Mouse (Mus musculus): ENCODE measurements around the gene Pde8b. TPM values are rescaled to one million over a fixed set of nuclear protein-coding genes. Genes with fewer than 3 reads are reported as not detected.
A peak's percentile ranks its signal among the peaks of the same experiment; 100 is the strongest.

Pde8b gene
- polyA plus RNA-seq, 1 experiment from 2014 or later, result 3.1 TPM

- Histone ChIP-seq H3K27me3 (ENCODE audit: control insufficient read depth, insufficient read depth, low read length) (no peaks in the 10 kb centered on the region), H3K4me2 (replicated peaks; ENCODE audit: low read depth, low read length) (no peak overlapping the region), H3K9ac (ENCODE audit: low read depth, low read length) (no peak overlapping the region), H3K36me3 (ENCODE audit: control insufficient read depth, insufficient read depth, low read length) (no peaks in the 10 kb centered on the region), H3K4me1 (replicated peaks; ENCODE audit: control insufficient read depth, insufficient read depth, low read length) (0 out of 2 replicates have a peak, but pooled peaks cover 2% of the 10 kb centered on the region), H3K4me3 (ENCODE audit: low read depth, low read length) (no peak overlapping the region), H3K9me3 (ENCODE audit: control insufficient read depth, low read length) (no peaks in the 10 kb centered on the region), H3K27ac (ENCODE audit: low read depth, low read length) (no peak overlapping the region)
- ATAC-seq (ENCODE audit: low FRiP score) (no peak), DNase-seq (ENCODE audit: low spot score) (no peak)
- WGBS, result 78% methylated on average over 6 of the region's 6 CpGs
These were observed 229.9 kb downstream of the Pde8b start for GRCm38 (mm10) chr13:95020216-95020615.

GRCm38 (mm10) chr13:95019345-95019744 lies 230.8 kb downstream of the Pde8b start:
- Histone ChIP-seq H3K4me3 (ENCODE audit: low read depth, low read length) (no peak overlapping the region), H3K4me2 (replicated peaks; ENCODE audit: low read depth, low read length) (no peak overlapping the region), H3K27ac (ENCODE audit: low read depth, low read length) (no peak overlapping the region), H3K9ac (ENCODE audit: low read depth, low read length) (no peak overlapping the region), H3K27me3 (ENCODE audit: control insufficient read depth, insufficient read depth, low read length) (no peaks in the 10 kb centered on the region), H3K4me1 (replicated peaks; ENCODE audit: control insufficient read depth, insufficient read depth, low read length) (0 out of 2 replicates have a peak, but pooled peaks cover 2% of the 10 kb centered on the region), H3K9me3 (ENCODE audit: control insufficient read depth, low read length) (no peaks in the 10 kb centered on the region), H3K36me3 (ENCODE audit: control insufficient read depth, insufficient read depth, low read length) (no peaks in the 10 kb centered on the region)
- DNase-seq (ENCODE audit: low spot score) (no peak), ATAC-seq (ENCODE audit: low FRiP score) (no peak)
- WGBS, result 89% methylated on average over 6 of the region's 6 CpGs

GRCm38 (mm10) chr13:95017916-95018315 lies 232.2 kb downstream of the Pde8b start:
- Histone ChIP-seq H3K36me3 (ENCODE audit: control insufficient read depth, insufficient read depth, low read length) (no peaks in the 10 kb centered on the region), H3K27me3 (ENCODE audit: control insufficient read depth, insufficient read depth, low read length) (no peaks in the 10 kb centered on the region), H3K9me3 (ENCODE audit: control insufficient read depth, low read length) (no peaks in the 10 kb centered on the region), H3K9ac (ENCODE audit: low read depth, low read length) (peak overlapping the region; percentile 44; the same call in 1 of the 2 replicates), H3K27ac (ENCODE audit: low read depth, low read length) (no peak overlapping the region), H3K4me1 (replicated peaks; ENCODE audit: control insufficient read depth, insufficient read depth, low read length) (0 out of 2 replicates have a peak, but pooled peaks cover 2% of the 10 kb centered on the region), H3K4me2 (replicated peaks; ENCODE audit: low read depth, low read length) (no peak overlapping the region), H3K4me3 (ENCODE audit: low read depth, low read length) (no peak overlapping the region)
- WGBS, result 2% methylated on average over 9 of the region's 9 CpGs
- ATAC-seq (ENCODE audit: low FRiP score), result peak; percentile 87
- peak; percentile 92 for DNase-seq (ENCODE audit: low spot score)

GRCm38 (mm10) chr13:95017278-95017677 lies 232.9 kb downstream of the Pde8b start:
- Histone ChIP-seq H3K27ac (ENCODE audit: low read depth, low read length) (no peak overlapping the region), H3K27me3 (ENCODE audit: control insufficient read depth, insufficient read depth, low read length) (no peaks in the 10 kb centered on the region), H3K4me2 (replicated peaks; ENCODE audit: low read depth, low read length) (no peak overlapping the region), H3K4me3 (ENCODE audit: low read depth, low read length) (no peak overlapping the region), H3K4me1 (replicated peaks; ENCODE audit: control insufficient read depth, insufficient read depth, low read length) (0 out of 2 replicates have a peak, but pooled peaks cover 2% of the 10 kb centered on the region), H3K9me3 (ENCODE audit: control insufficient read depth, low read length) (no peaks in the 10 kb centered on the region), H3K9ac (ENCODE audit: low read depth, low read length) (no peak overlapping the region), H3K36me3 (ENCODE audit: control insufficient read depth, insufficient read depth, low read length) (no peaks in the 10 kb centered on the region)
- WGBS, result 91% methylated on average over 6 of the region's 6 CpGs
- DNase-seq (ENCODE audit: low spot score) (no peak), ATAC-seq (ENCODE audit: low FRiP score) (no peak)

- no peak overlapping the region for H3K4me2 ChIP-seq (replicated peaks; ENCODE audit: low read depth, low read length)
- ATAC-seq (ENCODE audit: low FRiP score) (no peak), DNase-seq (ENCODE audit: low spot score) (no peak)
- WGBS, result 92% methylated on average over 7 of the region's 7 CpGs
- H3K27ac ChIP-seq (ENCODE audit: low read depth, low read length), result no peak overlapping the region
- H3K9ac ChIP-seq (ENCODE audit: low read depth, low read length), result no peak overlapping the region
- H3K9me3 ChIP-seq (ENCODE audit: control insufficient read depth, low read length), result no peaks in the 10 kb centered on the region
- H3K27me3 ChIP-seq (ENCODE audit: control insufficient read depth, insufficient read depth, low read length), result no peaks in the 10 kb centered on the region
- H3K36me3 ChIP-seq (ENCODE audit: control insufficient read depth, insufficient read depth, low read length), result no peaks in the 10 kb centered on the region
- H3K4me3 ChIP-seq (ENCODE audit: low read depth, low read length), result no peak overlapping the region
- H3K4me1 ChIP-seq (replicated peaks; ENCODE audit: control insufficient read depth, insufficient read depth, low read length), result no peaks in the 10 kb centered on the region
These were observed 238.4 kb downstream of the Pde8b start for GRCm38 (mm10) chr13:95011546-95012257.

- DNase-seq (ENCODE audit: low spot score) (no peak), ATAC-seq (ENCODE audit: low FRiP score) (no peak)
- no peaks in the 10 kb centered on the region for H3K36me3 ChIP-seq (ENCODE audit: control insufficient read depth, insufficient read depth, low read length)
- no peak overlapping the region for H3K9ac ChIP-seq (ENCODE audit: low read depth, low read length)
- WGBS, result 92% methylated on average over 7 of the region's 7 CpGs
- H3K4me3 ChIP-seq (ENCODE audit: low read depth, low read length), result no peak overlapping the region
- no peak overlapping the region for H3K4me2 ChIP-seq (replicated peaks; ENCODE audit: low read depth, low read length)
- no peaks in the 10 kb centered on the region for H3K4me1 ChIP-seq (replicated peaks; ENCODE audit: control insufficient read depth, insufficient read depth, low read length)
- no peaks in the 10 kb centered on the region for H3K9me3 ChIP-seq (ENCODE audit: control insufficient read depth, low read length)
- no peaks in the 10 kb centered on the region for H3K27me3 ChIP-seq (ENCODE audit: control insufficient read depth, insufficient read depth, low read length)
- no peak overlapping the region for H3K27ac ChIP-seq (ENCODE audit: low read depth, low read length)
These were observed 240.9 kb downstream of the Pde8b start for GRCm38 (mm10) chr13:95009261-95009660.

- Histone ChIP-seq H3K9ac (ENCODE audit: low read depth, low read length) (no peak overlapping the region), H3K4me3 (ENCODE audit: low read depth, low read length) (no peak overlapping the region), H3K9me3 (ENCODE audit: control insufficient read depth, low read length) (no peaks in the 10 kb centered on the region), H3K4me1 (replicated peaks; ENCODE audit: control insufficient read depth, insufficient read depth, low read length) (no peaks in the 10 kb centered on the region), H3K4me2 (replicated peaks; ENCODE audit: low read depth, low read length) (no peak overlapping the region), H3K27me3 (ENCODE audit: control insufficient read depth, insufficient read depth, low read length) (no peaks in the 10 kb centered on the region), H3K36me3 (ENCODE audit: control insufficient read depth, insufficient read depth, low read length) (no peaks in the 10 kb centered on the region), H3K27ac (ENCODE audit: low read depth, low read length) (no peak overlapping the region)
- no peak for ATAC-seq (ENCODE audit: low FRiP score)
- WGBS, result 85% methylated on average over 8 of the region's 8 CpGs
- DNase-seq (ENCODE audit: low spot score), result no peak
These were observed 242.9 kb downstream of the Pde8b start for GRCm38 (mm10) chr13:95007281-95007680.

- no peak overlapping the region for H3K9ac ChIP-seq (ENCODE audit: low read depth, low read length)
- DNase-seq (ENCODE audit: low spot score) (no peak), ATAC-seq (ENCODE audit: low FRiP score) (no peak)
- no peaks in the 10 kb centered on the region for H3K9me3 ChIP-seq (ENCODE audit: control insufficient read depth, low read length)
- H3K27ac ChIP-seq (ENCODE audit: low read depth, low read length), result no peak overlapping the region
- H3K4me3 ChIP-seq (ENCODE audit: low read depth, low read length), result no peak overlapping the region
- H3K27me3 ChIP-seq (ENCODE audit: control insufficient read depth, insufficient read depth, low read length), result no peaks in the 10 kb centered on the region
- 77% methylated on average over 5 of the region's 5 CpGs for WGBS
- H3K36me3 ChIP-seq (ENCODE audit: control insufficient read depth, insufficient read depth, low read length), result no peaks in the 10 kb centered on the region
- H3K4me2 ChIP-seq (replicated peaks; ENCODE audit: low read depth, low read length), result no peak overlapping the region
- no peaks in the 10 kb centered on the region for H3K4me1 ChIP-seq (replicated peaks; ENCODE audit: control insufficient read depth, insufficient read depth, low read length)
These were observed 259.6 kb downstream of the Pde8b start for GRCm38 (mm10) chr13:94990516-94990915.

GRCm38 (mm10) chr13:94979081-94979480 lies 271.1 kb downstream of the Pde8b start:
- Histone ChIP-seq H3K9ac (ENCODE audit: low read depth, low read length) (no peak overlapping the region), H3K27me3 (ENCODE audit: control insufficient read depth, insufficient read depth, low read length) (no peaks in the 10 kb centered on the region), H3K4me1 (replicated peaks; ENCODE audit: control insufficient read depth, insufficient read depth, low read length) (0 out of 2 replicates have a peak, but pooled peaks cover 2% of the 10 kb centered on the region), H3K27ac (ENCODE audit: low read depth, low read length) (no peak overlapping the region), H3K9me3 (ENCODE audit: control insufficient read depth, low read length) (no peaks in the 10 kb centered on the region), H3K4me2 (replicated peaks; ENCODE audit: low read depth, low read length) (no peak overlapping the region), H3K4me3 (ENCODE audit: low read depth, low read length) (no peak overlapping the region), H3K36me3 (ENCODE audit: control insufficient read depth, insufficient read depth, low read length) (no peaks in the 10 kb centered on the region)
- ATAC-seq (ENCODE audit: low FRiP score) (no peak), DNase-seq (ENCODE audit: low spot score) (no peak)
- WGBS, result 55% methylated on average over 7 of the region's 7 CpGs
